Mouse (Mus musculus) left cerebral cortex, adult 8-10 months (tissue): Measurements from ENCODE around the gene Xpo5. TPM values are rescaled to one million over a fixed set of nuclear protein-coding genes. Genes with fewer than 3 reads are reported as not detected.

Experiments used
- DNase-seq, 2 experiments: peaks; one replicate each; pipeline ENCODE4 v3.0.0; 2022; ENCODE audit warnings: low spot score in 2 of 2
- total RNA-seq, 4 experiments: library from RNA; stranded (reverse); gene quantifications; 2 replicates each; pipeline ENCODE4 v1.2.4; 2022

Gene Xpo5
- total RNA-seq, 4 experiments from 2014 or later: 38.3 to 42.7 (median 41.8) TPM

- no peak for DNase-seq
These were observed 1.4 kb upstream of the Xpo5 start for GRCm38 (mm10) chr17:46201151-46201550.

DNA sequence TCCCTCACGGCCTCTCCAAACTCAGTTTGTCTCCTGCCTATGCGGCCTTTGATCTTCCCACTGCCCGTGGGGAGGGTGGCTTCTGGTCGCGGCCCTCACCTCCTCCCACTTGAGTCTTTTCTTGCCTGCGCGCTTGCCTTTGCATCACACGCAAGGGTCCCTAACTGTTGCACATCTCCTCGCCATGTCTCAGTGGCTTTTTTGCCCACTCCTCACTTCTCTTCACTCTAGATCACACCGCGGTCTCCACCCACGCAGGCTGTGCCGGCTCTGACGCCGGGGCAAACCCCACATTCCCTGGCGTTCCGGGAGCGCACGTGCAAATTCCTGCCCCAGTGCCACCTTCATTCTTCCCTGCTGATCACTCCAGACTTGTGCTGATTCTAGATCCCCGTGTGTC lies 496 bp downstream of the Xpo5 start:
- DNase-seq: peak in 1 of 2 experiments; percentile 19

- DNase-seq: no peak
These were observed 4.1 kb downstream of the Xpo5 start for GRCm38 (mm10) chr17:46206676-46207075.

- no peak for DNase-seq
These were observed 8.0 kb downstream of the Xpo5 start for GRCm38 (mm10) chr17:46210550-46210949.

DNA sequence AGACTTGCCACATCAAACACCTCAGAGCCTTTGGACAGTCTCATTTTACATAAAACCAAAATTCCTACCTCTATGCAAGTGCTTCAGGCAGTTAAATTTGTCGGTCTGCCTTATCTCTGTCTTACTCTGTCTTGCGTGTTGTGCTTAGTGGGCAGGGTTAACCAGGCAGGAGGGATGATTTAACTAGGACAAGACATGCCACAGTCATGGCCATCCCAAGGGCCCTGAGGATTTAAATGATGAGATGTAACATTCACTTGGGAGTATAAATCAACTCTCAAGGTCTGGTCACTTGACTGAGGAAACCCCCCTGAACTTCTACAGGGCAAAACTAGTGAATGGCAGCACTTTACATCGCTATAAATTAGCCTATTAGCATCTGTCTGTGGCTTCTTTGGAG lies 19.0 kb downstream of the Xpo5 start:
- no peak for DNase-seq

DNA sequence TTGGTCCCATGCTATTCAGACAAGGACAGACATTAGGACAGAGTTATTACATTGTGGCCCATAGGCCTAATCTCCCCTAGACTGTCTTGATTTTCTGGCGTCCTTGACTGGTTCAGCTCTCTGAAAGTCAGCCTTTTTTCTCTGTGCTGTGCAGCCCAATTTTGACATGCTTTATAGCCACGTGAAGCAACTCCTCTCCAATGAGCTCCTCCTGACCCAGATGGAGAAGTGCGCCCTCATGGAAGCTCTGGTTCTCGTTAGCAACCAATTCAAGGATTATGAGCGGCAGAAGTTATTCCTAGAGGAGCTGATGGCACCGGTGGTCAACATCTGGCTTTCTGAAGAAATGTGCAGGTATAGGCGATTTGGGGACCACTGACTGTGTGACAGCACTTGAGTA lies 25.0 kb downstream of the Xpo5 start:
- no peak for DNase-seq

- no peak for DNase-seq
These were observed 33.5 kb downstream of the Xpo5 start for GRCm38 (mm10) chr17:46236067-46236466.

DNA sequence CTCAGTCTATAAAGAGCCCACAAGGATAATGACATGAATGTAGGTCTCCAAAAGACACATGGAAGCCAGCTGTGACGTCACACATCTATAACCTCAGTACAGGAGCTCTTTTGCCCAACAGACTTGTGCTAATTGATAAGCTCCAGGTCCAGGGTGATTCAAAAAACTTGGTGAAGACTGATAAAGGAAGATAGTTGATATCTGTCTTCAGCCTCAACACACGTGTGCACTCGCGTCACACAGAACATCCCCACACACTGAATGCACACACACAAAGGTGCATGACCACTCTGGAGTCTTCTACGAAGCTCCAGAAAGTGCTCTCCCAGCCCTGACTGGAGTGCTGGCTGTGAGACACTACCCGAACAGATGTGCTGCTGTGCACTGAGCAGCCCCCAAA lies 34.5 kb downstream of the Xpo5 start:
- no peak for DNase-seq

DNA sequence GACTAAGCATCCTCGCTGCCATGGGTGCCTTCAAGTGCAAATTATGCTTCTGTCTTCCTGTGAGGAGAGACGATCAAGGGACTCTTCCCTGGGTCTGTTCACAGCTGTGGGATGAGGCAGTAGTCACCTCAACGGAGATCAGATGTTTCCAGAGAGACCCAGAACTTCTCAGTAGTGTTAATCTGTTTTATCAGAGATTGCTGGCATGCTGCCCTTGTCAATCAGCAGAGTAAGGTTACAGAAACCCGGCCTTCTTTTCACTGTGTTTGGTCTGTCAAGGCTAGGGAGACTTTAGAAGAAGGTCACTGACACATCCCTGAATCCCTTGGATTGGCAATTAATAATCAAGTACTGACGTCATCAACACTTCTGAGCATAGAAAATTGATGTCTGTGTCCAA lies 34.9 kb downstream of the Xpo5 start:
- no peak for DNase-seq

- no peak for DNase-seq
These were observed 37.0 kb downstream of the Xpo5 start for GRCm38 (mm10) chr17:46239516-46240114.

GRCm38 (mm10) chr17:46241471-46241870 lies 38.9 kb downstream of the Xpo5 start:
- no peak for DNase-seq

DNA sequence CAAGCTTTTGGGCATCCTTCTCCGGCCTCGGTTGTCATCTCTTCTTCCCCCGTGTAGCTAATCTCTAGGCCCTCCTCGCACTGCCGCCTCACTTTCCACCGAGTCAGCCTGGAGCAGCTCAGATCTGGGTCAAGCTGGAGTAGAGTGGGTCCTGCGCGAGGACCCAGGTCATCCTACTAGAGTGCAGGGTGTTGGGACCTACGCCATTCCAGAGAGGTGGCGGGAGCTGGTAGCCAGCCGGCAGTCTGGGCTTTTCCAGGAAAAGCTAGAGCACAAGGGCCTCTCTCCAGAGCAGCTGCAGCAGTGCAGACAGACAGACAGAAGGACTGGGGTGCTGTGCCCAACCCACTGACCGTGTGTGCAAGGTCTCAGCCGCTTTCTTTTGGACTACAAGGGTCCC lies 39.7 kb downstream of the Xpo5 start:
- DNase-seq: no peak

- DNase-seq: no peak
These were observed 40.4 kb downstream of the Xpo5 start for GRCm38 (mm10) chr17:46242993-46243392.

- no peak for DNase-seq
These were observed 41.0 kb downstream of the Xpo5 start for GRCm38 (mm10) chr17:46243624-46244023.

GRCm38 (mm10) chr17:46244579-46244978 lies 42.0 kb downstream of the Xpo5 start:
- no peak for DNase-seq

GRCm38 (mm10) chr17:46247512-46248188 lies 45.1 kb downstream of the Xpo5 start, which contains the start of the genes Polr1c and Yipf3:
Polr1c (minus strand) TSS chr17:46248054.
Yipf3 (plus strand) TSS chr17:46248080.
- peak; percentile 92 to 94 for DNase-seq

DNA sequence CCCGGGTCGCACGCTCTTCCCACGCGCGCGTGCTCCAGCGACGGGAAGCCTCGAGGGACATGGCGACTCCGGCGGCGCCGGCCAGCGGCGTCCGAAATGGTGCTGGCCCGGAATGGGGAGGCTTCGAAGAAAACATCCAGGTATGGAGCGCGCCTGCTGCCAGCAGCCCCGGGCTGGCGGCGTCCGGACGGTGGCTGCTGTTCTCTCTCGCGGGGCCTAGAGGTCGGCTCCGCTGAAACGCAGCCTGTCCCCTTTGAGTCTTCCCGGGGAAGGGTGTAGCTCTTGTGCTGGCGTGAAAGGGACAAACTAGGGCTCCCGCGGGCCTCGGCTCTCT lies 45.6 kb downstream of the Xpo5 start:
- DNase-seq: no peak

GRCm38 (mm10) chr17:46251174-46251573 lies 48.6 kb downstream of the Xpo5 start:
- DNase-seq: no peak

- no peak for DNase-seq
These were observed 50.2 kb downstream of the Xpo5 start for GRCm38 (mm10) chr17:46252571-46253451.

- DNase-seq: peak; percentile 90 to 93
These were observed 51.0 kb downstream of the Xpo5 start, which contains the start of gene Lrrc73 for GRCm38 (mm10) chr17:46253452-46254084. Lrrc73 (plus strand) TSS chr17:46253531.

DNA sequence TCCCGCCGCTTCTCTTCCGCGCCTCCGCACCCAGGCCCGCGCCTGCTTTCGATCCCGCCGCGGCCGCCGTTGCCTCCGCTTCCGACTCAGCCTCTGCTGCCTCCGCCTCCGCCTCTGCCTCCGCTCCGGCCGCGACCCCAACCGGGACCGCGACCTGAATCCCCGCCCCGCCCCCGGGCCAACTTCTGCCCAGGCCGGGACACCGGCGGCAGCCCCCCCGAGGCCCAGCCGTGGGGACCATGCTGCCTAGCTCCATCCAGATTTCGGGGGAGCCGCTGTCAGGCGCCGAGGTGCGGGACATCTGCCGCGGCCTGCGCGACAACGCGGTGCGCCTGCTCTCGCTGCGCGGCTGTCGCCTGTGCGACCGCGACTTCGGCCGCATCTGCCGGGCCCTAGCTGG lies 51.5 kb downstream of the Xpo5 start:
- no peak for DNase-seq

DNA sequence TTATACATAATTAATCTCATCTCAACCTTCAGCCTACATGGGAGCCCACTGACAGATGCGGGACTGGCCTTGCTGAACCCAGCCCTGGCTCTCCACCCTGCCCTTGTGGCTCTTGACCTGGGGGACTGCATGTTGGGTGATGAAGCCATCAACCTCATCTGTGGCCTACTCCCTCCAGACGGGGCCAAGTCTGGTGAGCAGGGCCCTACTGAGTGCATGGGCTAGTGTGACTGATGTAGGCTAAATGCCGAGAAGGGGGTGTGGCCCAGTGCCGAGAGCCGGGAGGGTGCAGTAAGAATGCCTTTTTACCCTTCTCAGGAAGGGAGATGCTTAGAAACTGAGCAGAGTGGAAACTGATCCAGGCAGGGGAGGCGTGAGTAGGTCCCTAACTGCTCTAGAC lies 52.6 kb downstream of the Xpo5 start:
- DNase-seq: no peak
